Mouse (Mus musculus): ENCODE measurements around the gene Vash1. TPM values are rescaled to one million over a fixed set of nuclear protein-coding genes. Genes with fewer than 3 reads are reported as not detected.

Vash1 gene
- total and polyA plus RNA-seq, 3 experiments, result 6.4 to 14.8 (median 10.0) TPM

DNA sequence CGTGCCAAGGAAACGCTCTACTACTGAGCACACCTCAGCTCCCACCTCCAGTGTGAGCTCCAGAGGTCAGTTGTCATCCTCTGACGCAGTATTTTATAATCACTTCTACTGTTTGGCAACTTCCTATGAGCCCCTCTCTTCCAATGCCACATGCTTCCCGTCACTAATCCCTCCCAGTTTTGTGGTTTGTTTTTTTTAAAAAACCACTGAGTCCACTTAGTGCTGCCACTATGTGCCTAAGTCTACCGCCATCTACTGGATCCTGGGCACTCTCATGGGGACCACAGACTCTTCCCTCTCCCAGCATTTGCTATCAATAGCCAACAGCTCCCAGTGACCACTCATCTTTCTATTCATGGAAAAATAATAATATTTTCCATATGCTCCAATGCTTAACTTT is 35.5 kb downstream of the Vash1 start:
- H3K9ac ChIP-seq (ENCODE audit: low read depth, low read length), result no peak overlapping the region
- WGBS, result 58% methylated on average over 5 of the region's 5 CpGs
- intact Hi-C loops (cut with DNase I), result no loop called here

GRCm38 (mm10) chr12:86715401-86715800 is 36.9 kb downstream of the Vash1 start:
- Histone ChIP-seq H3K27ac (no peak overlapping the region), H3K9ac (ENCODE audit: low read depth, low read length) (no peak overlapping the region), H3K36me3 (ENCODE audit: control insufficient read depth, insufficient read depth, low read length) (no peaks in the 10 kb centered on the region), H3K27me3 (ENCODE audit: control insufficient read depth, insufficient read depth, low read length) (no peaks in the 10 kb centered on the region), H3K79me2 (replicated peaks; ENCODE audit: control insufficient read depth, insufficient read depth, low read length) (no peaks in the 10 kb centered on the region), H3K4me1 (ENCODE audit: control insufficient read depth, insufficient read depth, low read length) (no peaks in the 10 kb centered on the region), H3K4me3 (no peak overlapping the region)
- TF ChIP-seq POLR2A (IDR thresholded peaks at IDR 0.05; ENCODE audit: insufficient read depth, low read depth, low read length) (no peak), CTCF (IDR thresholded peaks at IDR 0.05) (peak; percentile 85), EP300 (IDR thresholded peaks at IDR 0.05; ENCODE audit: insufficient read depth, low read depth, low read length) (0 out of 2 replicates have a peak, but pooled peaks have one; percentile 39)
- 46% methylated on average over 5 of the region's 5 CpGs for WGBS
- DNase-seq, result peak; percentile 58 to 78
- intact Hi-C loops (cut with DNase I), result loop anchor here (5.0 kb wide), 1 partner anchor 53 kb away; no protein-coding TSS in a partner anchor

More for the DNA sequence above, 35.5 kb downstream of the Vash1 start:
- TF ChIP-seq EP300 (IDR thresholded peaks at IDR 0.05; ENCODE audit: insufficient read depth, low read depth, low read length) (no peak), POLR2A (IDR thresholded peaks at IDR 0.05; ENCODE audit: insufficient read depth, low read depth, low read length) (no peak), CTCF (IDR thresholded peaks at IDR 0.05) (peak; percentile 51)
- H3K4me3 ChIP-seq, result no peak overlapping the region
- DNase-seq, result no peak
- no peaks in the 10 kb centered on the region for H3K79me2 ChIP-seq (replicated peaks; ENCODE audit: control insufficient read depth, insufficient read depth, low read length)
- H3K4me1 ChIP-seq (ENCODE audit: control insufficient read depth, insufficient read depth, low read length), result no peaks in the 10 kb centered on the region
- no peaks in the 10 kb centered on the region for H3K36me3 ChIP-seq (ENCODE audit: control insufficient read depth, insufficient read depth, low read length)
- no peaks in the 10 kb centered on the region for H3K27me3 ChIP-seq (ENCODE audit: control insufficient read depth, insufficient read depth, low read length)
- no peak overlapping the region for H3K27ac ChIP-seq

DNA sequence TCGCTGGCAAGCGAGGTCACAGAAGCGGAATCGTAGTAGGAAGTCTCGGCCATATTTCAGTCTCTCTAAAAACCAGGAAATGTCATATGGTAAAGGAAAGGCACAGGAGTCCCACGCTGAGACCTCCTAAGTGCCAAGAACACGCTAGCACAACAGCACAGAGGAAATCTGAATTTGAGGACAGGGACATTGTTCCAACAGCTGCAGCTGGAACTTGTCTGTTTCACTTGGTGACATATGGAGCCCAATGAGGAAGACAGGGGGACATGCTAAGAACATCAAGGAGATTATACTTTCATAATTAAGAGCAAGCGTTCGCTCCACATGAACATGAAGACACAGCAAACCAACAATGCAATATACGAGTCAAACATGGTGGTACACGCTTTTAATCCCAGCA is 38.5 kb downstream of the Vash1 start:
- Histone ChIP-seq H3K4me1 (ENCODE audit: control insufficient read depth, insufficient read depth, low read length) (no peaks in the 10 kb centered on the region; the same call in 1 of the 2 replicates), H3K27me3 (ENCODE audit: control insufficient read depth, insufficient read depth, low read length) (no peaks in the 10 kb centered on the region), H3K79me2 (replicated peaks; ENCODE audit: control insufficient read depth, insufficient read depth, low read length) (no peaks in the 10 kb centered on the region), H3K4me3 (no peak overlapping the region), H3K36me3 (ENCODE audit: control insufficient read depth, insufficient read depth, low read length) (no peaks in the 10 kb centered on the region), H3K27ac (no peak overlapping the region), H3K9ac (ENCODE audit: low read depth, low read length) (no peak overlapping the region)
- DNase-seq, result no peak
- no peak for TF ChIP-seq POLR2A (IDR thresholded peaks at IDR 0.05; ENCODE audit: insufficient read depth, low read depth, low read length)
- no peak for TF ChIP-seq CTCF (IDR thresholded peaks at IDR 0.05)
- no peak for TF ChIP-seq EP300 (IDR thresholded peaks at IDR 0.05; ENCODE audit: insufficient read depth, low read depth, low read length)
- 75% methylated on average over 11 of the region's 11 CpGs for WGBS
- intact Hi-C loops (cut with DNase I), result loop anchor here (5.0 kb wide), 1 partner anchor 55 kb away; no protein-coding TSS in a partner anchor

GRCm38 (mm10) chr12:86719961-86720639 is 41.6 kb downstream of the Vash1 start:
- intact Hi-C loops (cut with DNase I), result loop anchor here (5.0 kb wide), 1 partner anchor 58 kb away; no protein-coding TSS in a partner anchor
- no peak for DNase-seq
- Histone ChIP-seq H3K36me3 (ENCODE audit: control insufficient read depth, insufficient read depth, low read length) (no peaks in the 10 kb centered on the region), H3K27ac (no peak overlapping the region), H3K27me3 (ENCODE audit: control insufficient read depth, insufficient read depth, low read length) (no peaks in the 10 kb centered on the region), H3K4me3 (no peak overlapping the region), H3K79me2 (replicated peaks; ENCODE audit: control insufficient read depth, insufficient read depth, low read length) (no peaks in the 10 kb centered on the region), H3K9ac (ENCODE audit: low read depth, low read length) (no peak overlapping the region), H3K4me1 (ENCODE audit: control insufficient read depth, insufficient read depth, low read length) (no peaks in the 10 kb centered on the region; the same call in 1 of the 2 replicates)
- 89% methylated on average over 18 of the region's 18 CpGs for WGBS
- TF ChIP-seq POLR2A (IDR thresholded peaks at IDR 0.05; ENCODE audit: insufficient read depth, low read depth, low read length) (no peak), CTCF (IDR thresholded peaks at IDR 0.05) (no peak), EP300 (IDR thresholded peaks at IDR 0.05; ENCODE audit: insufficient read depth, low read depth, low read length) (no peak)

DNA sequence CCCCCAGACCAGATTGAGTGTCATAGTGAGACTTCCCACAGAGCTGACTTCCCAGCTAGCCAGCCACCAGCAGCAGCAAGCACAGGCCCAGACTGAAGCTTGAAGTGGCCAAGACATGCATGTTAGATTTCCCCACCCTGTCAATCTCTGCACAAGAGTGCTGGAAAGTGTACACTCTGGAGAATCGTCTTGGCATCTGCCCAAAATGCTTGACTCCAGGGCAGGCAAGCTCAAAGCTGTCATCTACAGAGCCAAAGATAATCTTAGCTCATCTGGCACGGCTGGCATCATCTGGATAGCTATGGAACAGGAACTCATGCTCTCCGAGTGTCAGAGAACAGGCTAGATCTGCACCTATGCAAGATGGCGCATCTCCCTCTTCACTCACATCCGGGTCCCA is 43.0 kb downstream of the Vash1 start:
- Histone ChIP-seq H3K27me3 (ENCODE audit: control insufficient read depth, insufficient read depth, low read length) (no peaks in the 10 kb centered on the region), H3K36me3 (ENCODE audit: control insufficient read depth, insufficient read depth, low read length) (no peaks in the 10 kb centered on the region), H3K4me1 (ENCODE audit: control insufficient read depth, insufficient read depth, low read length) (no peaks in the 10 kb centered on the region; the same call in none of the 2 replicates), H3K9ac (ENCODE audit: low read depth, low read length) (no peak overlapping the region), H3K4me3 (no peak overlapping the region), H3K27ac (no peak overlapping the region), H3K79me2 (replicated peaks; ENCODE audit: control insufficient read depth, insufficient read depth, low read length) (no peaks in the 10 kb centered on the region)
- no peak for DNase-seq
- 60% methylated on average over 5 of the region's 5 CpGs for WGBS
- intact Hi-C loops (cut with DNase I), result no loop called here
- TF ChIP-seq CTCF (IDR thresholded peaks at IDR 0.05) (no peak), POLR2A (IDR thresholded peaks at IDR 0.05; ENCODE audit: insufficient read depth, low read depth, low read length) (no peak), EP300 (IDR thresholded peaks at IDR 0.05; ENCODE audit: insufficient read depth, low read depth, low read length) (no peak)

- H3K27me3 ChIP-seq (ENCODE audit: control insufficient read depth, insufficient read depth, low read length), result no peaks in the 10 kb centered on the region
- WGBS, result 89% methylated on average over 2 of the region's 2 CpGs
- H3K4me1 ChIP-seq (ENCODE audit: control insufficient read depth, insufficient read depth, low read length), result no peaks in the 10 kb centered on the region; the same call in none of the 2 replicates
- no peak overlapping the region for H3K9ac ChIP-seq (ENCODE audit: low read depth, low read length)
- H3K79me2 ChIP-seq (replicated peaks; ENCODE audit: control insufficient read depth, insufficient read depth, low read length), result no peaks in the 10 kb centered on the region
- no peak for DNase-seq
- H3K27ac ChIP-seq, result no peak overlapping the region
- intact Hi-C loops (cut with DNase I), result no loop called here
- H3K4me3 ChIP-seq, result no peak overlapping the region
- TF ChIP-seq CTCF (IDR thresholded peaks at IDR 0.05) (no peak), POLR2A (IDR thresholded peaks at IDR 0.05; ENCODE audit: insufficient read depth, low read depth, low read length) (no peak), EP300 (IDR thresholded peaks at IDR 0.05; ENCODE audit: insufficient read depth, low read depth, low read length) (no peak)
- no peaks in the 10 kb centered on the region for H3K36me3 ChIP-seq (ENCODE audit: control insufficient read depth, insufficient read depth, low read length)
Measured at GRCm38 (mm10) chr12:86724300-86724699, 45.8 kb downstream of the Vash1 start.
